Mouse (Mus musculus) embryonic fibroblast, embryonic 13.5 days (primary cell): ENCODE data around the gene Plac1. TPM values are rescaled to one million over a fixed set of nuclear protein-coding genes. Genes with fewer than 3 reads are reported as not detected.
A peak's percentile ranks its signal among the peaks of the same experiment; 100 is the strongest.

Experiments
- H3K27ac ChIP-seq: 2 replicates; pipeline ENCODE4 v1.5.1; 2012; ENCODE audit warnings: low read length, control low read depth, inconsistent platforms; ENCODE audit not compliant: insufficient read depth
- H3K4me1 ChIP-seq: 2 replicates; pipeline ENCODE4 v1.6.1; 2011; ENCODE audit warnings: low read length; ENCODE audit not compliant: control insufficient read depth, insufficient read depth
- H3K4me3 ChIP-seq: 2 replicates; pipeline ENCODE4 v1.5.1; 2011; ENCODE audit warnings: mild to moderate bottlenecking, control low read depth, low read length; ENCODE audit not compliant: insufficient read depth
- CTCF ChIP-seq: IDR thresholded peaks from 2 replicates; pipeline ENCODE4 v1.5.1; 2011; ENCODE audit warnings: mild to moderate bottlenecking, control low read depth, low read length, moderate library complexity, borderline replicate concordance; ENCODE audit not compliant: insufficient read depth
- POLR2A ChIP-seq: IDR thresholded peaks from 2 replicates; pipeline ENCODE4 v1.6.1; 2011; ENCODE audit warnings: low read depth, mild to moderate bottlenecking, control low read depth, low read length, moderate library complexity
- polyA plus RNA-seq: library from polyadenylated mRNA; stranded (reverse); fragments of >200 nt; gene quantifications from 2 replicates; pipeline ENCODE4 v1.2.4, GENCODE M21; 2011; ENCODE audit warnings: low read depth; ENCODE audit not compliant: missing spikeins, insufficient read length

The Plac1 gene
- polyA plus RNA-seq, 1 experiment, result 0.44 TPM

- Histone ChIP-seq H3K4me1 (no peaks in the 10 kb centered on the region), H3K4me3 (no peak overlapping the region), H3K27ac (no peak overlapping the region; the same call in 1 of the 2 replicates)
- TF ChIP-seq CTCF (no peak), POLR2A (no peak)
Observed at GRCm38 (mm10) chrX:53088663-53089292, 151.1 kb downstream of the Plac1 start.

GRCm38 (mm10) chrX:53087202-53087601 is 152.7 kb downstream of the Plac1 start:
- H3K4me1 ChIP-seq, result no peaks in the 10 kb centered on the region
- H3K27ac ChIP-seq, result no peak overlapping the region
- TF ChIP-seq CTCF (no peak), POLR2A (no peak)
- no peak overlapping the region for H3K4me3 ChIP-seq

- Histone ChIP-seq H3K4me1 (no peaks in the 10 kb centered on the region), H3K4me3 (no peak overlapping the region), H3K27ac (no peak overlapping the region)
- no peak for TF ChIP-seq CTCF
- TF ChIP-seq POLR2A, result no peak
Observed at GRCm38 (mm10) chrX:53085559-53085958, 154.4 kb downstream of the Plac1 start.

DNA sequence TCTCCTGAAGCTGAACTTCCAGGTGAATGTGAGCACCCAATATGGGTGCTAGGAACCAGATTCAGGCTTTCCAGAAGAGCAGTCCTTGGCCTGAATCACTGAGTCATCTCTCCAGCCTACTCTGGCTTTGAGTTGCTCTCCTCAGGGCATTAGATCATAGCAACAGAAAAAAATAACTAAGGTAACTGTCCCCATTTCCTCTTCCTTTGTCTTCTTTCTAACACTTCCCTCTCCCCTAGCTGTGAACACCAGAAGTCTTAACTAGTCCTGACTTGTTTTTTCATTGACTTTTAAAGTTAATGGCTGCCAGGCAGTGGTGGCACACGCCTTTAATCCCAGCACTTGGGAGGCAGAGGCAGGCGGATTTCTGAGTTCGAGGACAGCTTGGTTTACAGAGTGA is 175.5 kb downstream of the Plac1 start:
- no peaks in the 10 kb centered on the region for H3K4me1 ChIP-seq
- no peak overlapping the region for H3K27ac ChIP-seq
- TF ChIP-seq CTCF (no peak), POLR2A (no peak)
- no peak overlapping the region for H3K4me3 ChIP-seq

DNA sequence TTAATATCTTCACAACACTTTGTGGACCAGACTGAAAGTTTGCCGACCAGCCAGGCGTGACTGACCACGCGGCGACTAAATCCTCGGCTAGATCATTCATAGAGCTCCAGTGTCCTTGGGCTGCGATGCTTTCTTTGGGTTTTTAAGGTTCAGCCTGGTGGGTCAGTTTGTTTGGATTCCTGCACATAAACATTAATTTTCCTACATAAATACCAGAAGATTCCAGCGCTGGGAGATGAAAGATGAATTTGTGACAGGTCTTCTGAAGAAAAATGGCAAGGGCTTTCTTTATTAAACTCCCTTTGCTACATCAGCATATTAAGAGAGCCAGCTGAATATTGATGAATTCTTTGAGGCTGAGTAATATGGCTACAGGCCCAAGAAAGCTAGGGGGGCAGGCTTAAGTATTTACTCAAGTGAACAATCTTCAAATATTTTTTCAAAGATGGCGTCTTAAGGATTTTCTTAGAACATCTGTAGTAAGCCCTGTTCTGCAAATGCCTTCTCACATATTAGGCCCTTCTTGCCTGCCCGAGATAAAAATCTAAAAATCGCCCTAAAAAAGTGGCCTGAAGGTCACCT is 180.4 kb downstream of the Plac1 start:
- no peak overlapping the region for H3K27ac ChIP-seq
- TF ChIP-seq POLR2A, result no peak
- TF ChIP-seq CTCF, result no peak
- H3K4me1 ChIP-seq, result no peaks in the 10 kb centered on the region; the same call in 1 of the 2 replicates
- H3K4me3 ChIP-seq, result no peak overlapping the region

DNA sequence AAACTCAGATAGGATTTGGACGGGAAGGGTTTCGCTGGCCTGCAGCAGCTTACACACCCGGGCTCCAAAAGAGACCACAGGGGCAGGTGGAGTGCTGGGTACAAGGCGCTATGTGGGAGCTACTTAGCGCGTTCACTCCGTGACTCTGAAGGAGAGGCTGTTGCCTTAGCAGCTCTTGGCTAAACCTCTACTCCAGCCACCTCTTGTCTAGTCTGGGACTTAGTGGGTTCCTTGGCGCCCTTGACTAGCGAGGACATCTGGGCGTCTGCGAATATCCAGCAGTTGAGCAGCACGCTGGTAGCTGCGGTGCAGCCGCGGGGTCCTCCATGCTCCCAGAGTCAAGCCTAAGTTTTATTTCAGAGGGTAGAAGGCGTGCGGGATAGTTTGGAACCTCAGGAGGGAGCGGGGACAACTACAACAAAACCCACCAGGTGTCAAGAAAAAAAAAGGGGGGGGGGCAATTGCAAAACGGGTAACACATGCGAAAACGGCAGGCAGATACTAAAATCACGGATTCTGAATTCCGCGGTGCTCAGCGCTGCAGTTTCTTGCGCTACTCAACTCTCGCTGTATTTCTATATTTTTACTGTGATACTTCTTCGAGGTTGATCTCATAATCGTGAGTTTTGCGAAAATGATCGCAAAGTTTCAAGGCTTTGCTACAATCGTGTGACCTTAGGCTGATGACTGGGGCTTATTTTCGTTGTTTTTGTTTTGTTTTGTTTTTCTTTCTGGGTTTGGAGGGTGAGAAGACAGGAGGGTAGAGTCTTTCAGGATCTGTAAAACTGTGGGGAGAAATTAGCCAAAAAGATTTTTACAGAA is 181.2 kb downstream of the Plac1 start:
- Histone ChIP-seq H3K4me1 (no peaks in the 10 kb centered on the region; the same call in 1 of the 2 replicates), H3K27ac (no peak overlapping the region), H3K4me3 (peak overlapping the region; percentile 36; the same call in 1 of the 2 replicates)
- TF ChIP-seq CTCF (no peak), POLR2A (no peak)

DNA sequence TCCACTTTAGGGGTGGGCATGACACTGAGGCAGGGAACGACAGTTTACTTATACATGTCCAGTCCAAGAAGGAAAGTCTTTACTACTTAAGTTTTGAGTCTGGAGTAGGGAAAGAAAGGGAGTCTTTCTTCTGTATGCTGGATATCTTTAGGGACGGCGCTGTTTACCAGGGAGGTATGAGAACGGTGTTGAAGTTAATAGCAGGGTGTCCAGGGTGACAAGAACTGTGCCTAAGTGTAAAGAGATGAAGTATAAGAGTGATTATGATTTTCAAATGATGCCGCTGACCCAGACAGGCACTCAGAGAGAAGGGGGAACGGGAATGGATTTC is 182.2 kb downstream of the Plac1 start:
- no peak overlapping the region for H3K4me3 ChIP-seq
- no peak for TF ChIP-seq POLR2A
- TF ChIP-seq CTCF, result no peak

DNA sequence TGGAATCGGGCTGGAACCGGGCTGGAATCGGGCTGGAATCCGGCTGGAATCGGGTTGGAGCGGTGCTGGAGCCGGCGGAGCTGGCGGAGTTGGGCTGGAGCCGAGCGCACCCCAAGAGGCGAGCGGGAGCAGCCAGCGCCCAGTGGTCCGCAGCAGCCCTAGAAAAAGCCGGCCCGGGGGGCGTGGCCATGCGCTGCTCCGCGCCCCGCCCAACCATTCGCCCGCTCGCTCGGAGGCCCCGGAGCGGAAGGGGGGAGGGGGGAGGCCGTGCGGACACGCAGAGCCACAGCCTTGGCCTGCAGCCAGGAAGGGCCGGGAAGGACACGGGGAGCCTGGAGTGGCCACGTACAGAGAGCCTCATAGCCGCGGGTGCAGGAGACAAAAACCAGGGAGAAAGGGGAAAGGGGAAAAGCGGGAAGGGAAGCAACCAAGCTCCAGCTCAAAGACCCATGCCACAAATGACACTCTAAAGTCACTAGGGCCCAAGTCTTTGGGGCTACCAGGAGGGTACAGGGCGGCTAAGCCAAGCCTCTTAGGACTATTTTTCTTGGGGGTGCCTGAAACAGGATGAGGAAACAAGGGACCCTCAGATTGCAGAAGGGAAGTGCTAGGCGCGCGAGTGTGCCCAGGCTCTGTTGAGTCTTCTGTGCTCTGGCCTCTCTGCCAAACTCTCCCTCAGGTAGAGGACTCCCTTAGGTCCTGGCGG is 182.7 kb downstream of the Plac1 start:
- H3K27ac ChIP-seq, result peak overlapping the region; percentile 69
- peak overlapping the region; percentile 71 for H3K4me3 ChIP-seq
- no peaks in the 10 kb centered on the region; the same call in 1 of the 2 replicates for H3K4me1 ChIP-seq
- peak; percentile 82 for TF ChIP-seq POLR2A
- no peak for TF ChIP-seq CTCF

More for the DNA sequence above, 182.2 kb downstream of the Plac1 start:
- Histone ChIP-seq H3K27ac (no peak overlapping the region), H3K4me1 (no peaks in the 10 kb centered on the region; the same call in 1 of the 2 replicates)

DNA sequence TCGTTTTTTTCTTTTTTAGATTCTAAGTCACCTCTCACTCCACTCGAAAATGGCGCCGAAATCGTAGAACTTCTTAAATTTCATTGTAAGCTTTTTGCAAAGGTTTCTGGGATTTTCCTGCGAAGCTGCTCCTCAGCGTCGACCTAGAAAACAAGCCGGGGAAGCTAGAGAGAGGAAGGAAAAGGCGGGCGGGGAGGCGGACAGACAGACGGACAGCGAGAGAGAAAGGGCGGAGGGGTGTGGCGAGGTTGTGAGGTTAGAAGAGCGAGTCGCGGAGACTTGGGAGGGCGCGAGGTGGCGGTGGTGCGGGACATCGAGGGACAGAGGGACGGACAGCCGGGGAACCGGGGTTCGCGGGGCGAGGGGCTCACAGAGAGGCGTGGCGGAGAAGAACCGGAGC is 183.3 kb downstream of the Plac1 start:
- H3K4me1 ChIP-seq, result no peaks in the 10 kb centered on the region; the same call in 1 of the 2 replicates
- TF ChIP-seq CTCF (no peak), POLR2A (no peak)
- H3K4me3 ChIP-seq, result peak overlapping the region; percentile 71
- peak overlapping the region; percentile 69 for H3K27ac ChIP-seq
